Mouse (Mus musculus) thymus, adult 2 months (tissue): Measurements from ENCODE around the gene Dst.

ENCODE experiments used
- CTCF ChIP-seq: fragments of 200-500 bp; IDR thresholded peaks from 2 replicates; pipeline ENCODE4 v1.5.1; 2012; ENCODE audit warnings: mild to moderate bottlenecking, control low read depth, low read length, moderate library complexity, borderline replicate concordance; ENCODE audit not compliant: control insufficient read depth, poor library complexity, insufficient read depth; ENCODE audit errors: extremely low read depth
- POLR2A ChIP-seq: fragments of 200-500 bp; IDR thresholded peaks from 2 replicates; pipeline ENCODE4 v1.6.1; 2012; ENCODE audit warnings: mild to moderate bottlenecking, low read length, control low read depth, moderate library complexity; ENCODE audit not compliant: control insufficient read depth, poor library complexity, insufficient read depth; ENCODE audit errors: extremely low read depth

DNA sequence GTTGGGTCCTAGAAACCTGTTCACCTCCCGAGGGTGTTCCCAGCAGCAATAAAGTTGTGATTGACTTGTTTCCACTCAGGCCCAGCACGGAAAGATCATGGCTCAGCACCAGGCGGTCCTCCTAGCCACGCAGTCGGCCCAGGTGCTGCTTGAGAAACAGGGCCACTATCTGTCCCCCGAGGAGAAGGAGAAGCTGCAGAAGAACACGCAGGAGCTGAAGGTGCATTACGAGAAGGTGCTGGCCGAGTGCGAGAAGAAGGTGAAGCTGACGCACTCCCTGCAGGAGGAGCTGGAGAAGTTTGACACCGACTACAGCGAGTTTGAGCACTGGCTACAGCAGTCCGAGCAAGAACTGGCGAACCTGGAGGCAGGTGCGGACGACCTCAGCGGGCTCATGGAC is 292.8 kb downstream of the Dst start:
- TF ChIP-seq CTCF: no peak
- TF ChIP-seq POLR2A: no peak
